Mouse (Mus musculus) T-cell, adult 2 months (primary cell): Measurements from ENCODE around the gene Tnxb.
"Not testable (repeated sequence)": the region's sequence is repeated elsewhere in the genome, so short reads cannot be mapped to it uniquely, and the experiment has no call there.

Experiments
- DNase-seq: peaks from one replicate; pipeline ENCODE4 v3.0.0; 2022; ENCODE audit warnings: low spot score

Gene Tnxb

GRCm38 (mm10) chr17:34740280-34740679 is 69.9 kb downstream of the Tnxb start:
- no peak for DNase-seq

GRCm38 (mm10) chr17:34743719-34744118 is 73.4 kb downstream of the Tnxb start, which contains the start of gene C4b:
C4b (minus strand) TSS chr17:34743882.
- no peak for DNase-seq

- DNase-seq: no peak
Measured at GRCm38 (mm10) chr17:34744206-34744605, 73.9 kb downstream of the Tnxb start.

- DNase-seq: not testable (repeated sequence)
Measured at GRCm38 (mm10) chr17:34744611-34745010, 74.3 kb downstream of the Tnxb start.

GRCm38 (mm10) chr17:34745166-34745565 is 74.8 kb downstream of the Tnxb start:
- DNase-seq: not testable (repeated sequence)

GRCm38 (mm10) chr17:34746531-34746930 is 76.2 kb downstream of the Tnxb start:
- DNase-seq: no peak

DNA sequence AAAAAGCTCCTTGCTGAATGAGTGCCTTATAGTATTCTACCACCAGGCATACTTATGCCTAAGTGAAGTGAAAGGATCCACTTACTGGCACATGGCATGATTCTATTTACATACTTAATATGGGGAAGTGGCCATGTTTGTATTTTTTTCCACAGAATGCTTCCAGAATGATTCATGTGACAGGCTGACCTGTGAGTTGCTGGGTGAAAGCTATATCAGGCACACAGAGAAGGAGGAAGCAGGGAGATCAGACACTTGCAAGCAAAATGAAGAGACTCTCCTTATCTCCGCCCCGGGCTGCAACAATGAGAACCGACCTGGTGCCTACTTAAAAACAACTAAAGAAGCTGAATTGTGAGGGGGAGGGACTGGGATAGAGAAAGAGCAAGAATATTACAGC is 91.1 kb downstream of the Tnxb start:
- no peak for DNase-seq
